Mouse (Mus musculus) left cerebral cortex, postnatal 14 days (tissue): ENCODE measurements at regions not wholly inside any gene's neighbourhood (a gene's known extent, or its start where the extent isn't known, plus 50 kb on each side); places are given as distances from the start of the nearest gene placed in this dataset.

ENCODE experiments used
- DNase-seq, 2 experiments: peaks; one replicate each; pipeline ENCODE4 v3.0.0; 2021 to 2022; ENCODE audit warnings: low spot score in 2 of 2, mixed read lengths in 1 of 2
- intact Hi-C: fragments of 180-260 bp; cut with DNase I; formaldehyde crosslinking; loops from one replicate; pipeline ENCODE4 v1.15.1; 2025

DNA sequence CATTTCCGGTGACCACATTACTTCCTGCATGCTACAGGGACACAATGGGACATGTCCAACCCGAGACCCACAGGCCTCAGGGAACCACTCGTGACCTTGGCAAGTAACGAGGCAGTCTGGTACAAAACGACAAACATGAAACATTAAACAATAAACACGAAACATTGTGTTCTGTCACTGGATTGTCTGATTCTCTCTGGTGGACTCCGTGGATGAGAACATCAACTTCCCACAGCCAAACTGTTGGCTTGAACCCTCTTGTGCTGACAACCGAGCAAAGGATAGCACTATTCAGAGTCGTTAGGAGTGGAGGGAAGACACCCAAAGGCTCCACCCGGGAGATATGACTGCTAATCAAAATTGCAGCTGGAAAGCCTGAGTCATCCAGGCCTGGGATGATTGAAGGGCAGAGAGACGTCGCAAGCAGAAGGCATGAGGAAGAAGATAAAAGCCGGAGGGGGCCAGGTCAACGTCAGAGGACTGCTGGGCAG, 176.6 kb downstream of the Cand1 start:
- intact Hi-C loops = loop anchor here (10.0 kb wide), 1 partner anchor 88 kb away; no protein-coding TSS in a partner anchor
- DNase-seq = no peak

DNA sequence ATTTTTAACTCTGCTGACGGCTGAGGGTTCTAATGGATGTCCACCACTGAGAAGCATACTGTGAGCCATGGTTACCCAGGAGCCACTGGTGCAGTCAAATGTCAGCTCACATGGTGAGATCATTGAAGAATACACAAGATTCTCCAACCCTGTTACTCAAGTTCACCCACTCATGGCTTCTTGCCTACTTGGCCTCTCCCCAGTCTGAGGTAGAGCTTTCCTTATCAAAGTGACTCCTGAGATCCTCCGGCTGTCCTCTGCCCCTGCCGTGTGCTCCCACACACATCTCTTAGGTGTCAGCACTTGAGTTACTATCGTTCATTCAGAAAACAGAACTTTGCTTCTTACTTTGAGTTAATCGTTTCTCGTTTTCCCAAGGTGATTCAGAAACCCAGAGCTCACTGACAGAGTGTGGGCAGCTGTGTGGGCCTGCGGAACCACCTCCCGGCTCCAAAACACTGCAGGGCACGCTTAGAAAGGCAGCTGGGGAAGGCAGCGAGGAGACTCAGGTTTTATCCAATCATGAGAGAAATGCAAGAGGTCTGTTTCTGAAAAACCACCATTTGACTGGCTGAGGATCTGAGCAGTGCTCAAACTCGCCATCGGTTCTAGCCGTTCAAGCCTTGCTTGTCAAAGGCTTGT, 177.8 kb downstream of the Cand1 start:
- intact Hi-C loops = loop anchor here (10.0 kb wide), 1 partner anchor 87 kb away; no protein-coding TSS in a partner anchor
- DNase-seq = no peak

DNA sequence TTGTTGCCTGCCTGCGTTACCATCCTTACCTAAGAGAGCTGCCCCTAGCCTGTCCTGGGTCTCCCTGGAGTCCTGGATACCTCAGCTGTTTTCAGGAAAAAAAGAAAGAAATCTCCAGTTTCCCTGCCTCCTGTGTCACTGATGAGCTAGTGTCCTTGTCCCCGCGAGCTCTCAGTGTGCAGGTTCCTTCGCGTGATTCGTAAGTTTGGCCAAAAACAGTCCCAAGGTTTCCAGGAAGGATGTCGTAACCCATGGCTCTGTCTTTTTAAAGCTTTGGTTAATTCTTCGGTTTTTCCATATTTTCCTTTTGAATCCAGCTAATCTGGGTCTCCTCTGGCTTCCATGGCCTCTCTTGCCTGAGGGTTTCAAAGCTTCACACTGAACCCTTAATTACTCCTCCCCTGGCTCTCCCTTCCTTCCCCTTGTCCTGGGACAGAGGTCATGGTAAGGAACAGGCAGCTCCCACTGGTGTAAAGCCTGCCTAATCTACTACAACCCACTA, 178.5 kb downstream of the Cand1 start:
- DNase-seq = no peak
- intact Hi-C loops = loop anchor here (10.0 kb wide), 1 partner anchor 87 kb away; no protein-coding TSS in a partner anchor

DNA sequence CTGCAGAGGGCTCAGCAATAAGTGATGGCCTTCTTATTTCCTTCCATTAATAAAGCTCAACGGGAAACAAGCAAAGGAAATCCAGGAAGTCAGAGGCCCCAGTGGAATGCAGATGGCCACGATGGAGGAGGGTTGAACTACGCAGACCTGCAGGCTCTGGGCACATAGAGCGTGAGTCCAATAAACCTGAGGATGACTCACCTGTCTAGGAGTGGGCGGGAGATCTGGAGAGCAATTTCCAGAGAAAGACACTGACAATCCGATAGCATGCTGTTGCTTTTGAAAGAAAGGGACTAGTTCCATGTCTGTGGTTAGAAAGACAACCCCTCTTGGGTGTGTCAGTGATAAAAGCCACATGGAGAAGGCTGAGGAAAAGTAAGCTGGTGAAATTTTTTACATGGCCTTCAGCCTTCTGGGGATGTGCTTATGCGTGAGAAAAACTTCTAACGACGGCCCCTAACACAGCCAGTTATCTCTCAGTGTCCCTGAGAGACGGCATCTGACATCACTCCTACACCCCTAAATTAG, 181.3 kb downstream of the Cand1 start:
- DNase-seq = no peak
- intact Hi-C loops = no loop called here

DNA sequence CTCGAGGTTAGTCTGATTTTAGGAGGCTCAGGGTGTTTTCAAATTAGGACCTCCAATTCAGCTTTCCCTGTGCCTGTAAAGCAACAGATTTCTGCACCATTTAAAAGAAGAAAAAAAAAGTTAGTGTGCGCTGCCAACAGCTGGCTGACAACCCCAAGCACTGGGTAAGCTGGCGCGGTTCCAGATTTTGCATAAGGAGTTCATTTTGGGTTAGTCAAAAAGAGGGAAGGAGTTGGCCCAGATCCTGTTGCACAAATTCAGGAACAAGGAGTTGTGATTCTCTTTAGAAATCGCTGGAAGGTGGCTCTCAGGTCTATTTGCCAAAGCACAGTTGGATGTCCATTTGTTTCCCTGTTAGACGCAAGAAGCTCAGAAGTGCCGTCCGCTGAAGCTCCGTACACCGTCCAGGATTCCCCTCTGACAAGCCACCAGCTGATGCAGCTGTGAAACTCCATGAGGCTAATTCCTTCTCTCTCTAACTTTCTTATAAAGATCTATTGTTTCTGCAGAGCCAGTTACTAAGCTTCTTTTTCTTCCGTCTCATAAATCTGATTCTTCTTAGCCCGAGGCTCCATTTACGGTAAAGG, 184.6 kb downstream of the Cand1 start:
- peak; percentile 83 to 85 for DNase-seq
- intact Hi-C loops = no loop called here

DNA sequence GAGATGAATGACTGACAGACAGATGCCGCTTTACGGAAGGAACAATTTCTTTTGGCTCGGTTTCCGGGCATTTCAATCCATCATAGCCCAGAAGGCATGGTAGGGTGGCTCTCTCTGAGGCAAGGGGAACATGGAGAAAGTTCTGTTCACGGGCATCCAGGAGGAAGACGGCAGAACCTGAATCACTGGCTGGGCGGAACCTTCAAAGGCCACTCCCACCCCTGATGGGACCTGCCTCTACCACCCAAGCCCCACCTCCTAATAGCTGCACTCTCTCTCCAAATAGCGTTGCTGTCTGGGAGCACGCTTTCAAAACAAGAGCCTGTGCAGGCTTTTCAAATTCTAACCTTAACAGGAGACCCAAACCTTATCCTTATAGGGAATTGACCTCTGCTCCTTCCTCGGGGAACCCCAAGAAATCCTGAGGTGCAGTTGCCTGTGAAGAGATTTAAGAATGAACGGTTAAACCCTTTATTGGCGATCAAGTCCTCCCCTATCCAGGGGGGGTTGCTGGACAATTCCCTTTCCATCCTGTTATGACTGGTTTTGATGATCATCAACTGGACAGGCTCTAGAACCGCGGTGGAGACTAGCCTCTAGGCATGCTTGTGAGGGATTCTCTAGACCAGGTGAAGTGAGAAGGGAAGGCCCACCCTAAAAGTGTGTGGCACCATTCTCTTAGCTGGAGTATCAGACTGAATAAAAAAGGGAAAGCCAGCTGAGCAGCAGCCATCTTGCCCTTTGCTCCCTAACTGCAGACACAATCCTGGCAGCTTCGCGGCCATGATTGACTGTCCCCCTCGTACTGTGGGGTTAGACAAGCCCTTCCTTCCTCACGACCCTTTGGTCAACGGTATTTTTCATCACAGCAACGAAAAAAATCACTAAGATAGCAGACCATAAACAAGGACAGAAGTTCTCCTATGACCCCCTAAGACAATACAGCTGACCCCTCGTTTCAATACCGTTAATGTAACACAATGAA, 184.5 kb upstream of the Dyrk2 start:
- intact Hi-C loops = no loop called here
- no peak for DNase-seq

DNA sequence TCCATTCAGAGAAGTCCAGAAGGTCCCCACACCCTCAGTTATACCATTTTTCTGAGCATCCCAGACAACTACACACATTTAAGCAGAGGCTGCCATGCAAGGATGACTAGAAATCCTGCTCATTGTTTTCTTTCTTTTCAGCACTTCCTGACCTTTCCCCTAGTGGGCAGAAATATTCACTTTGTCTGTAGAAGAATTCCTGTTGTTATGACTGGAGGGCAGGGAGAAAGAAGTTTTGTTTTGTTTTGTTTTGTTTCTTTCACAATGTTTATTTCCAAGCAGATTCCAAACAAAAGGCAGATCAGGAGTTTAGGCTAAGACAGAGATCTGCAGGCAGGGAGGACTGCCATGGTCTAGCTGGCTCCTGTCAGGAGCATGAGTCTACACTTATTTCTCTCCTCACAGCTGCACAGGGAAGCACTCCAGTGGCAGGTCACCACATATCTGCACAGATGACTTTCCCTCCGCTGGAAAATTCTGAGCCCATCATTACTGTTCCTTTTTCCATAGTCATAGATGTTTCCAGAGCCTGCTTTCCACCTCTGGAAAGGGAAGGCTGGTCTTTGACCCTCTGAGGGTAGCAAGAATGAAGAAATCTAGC, 182.5 kb upstream of the Dyrk2 start:
- no peak for DNase-seq
- intact Hi-C loops = no loop called here

DNA sequence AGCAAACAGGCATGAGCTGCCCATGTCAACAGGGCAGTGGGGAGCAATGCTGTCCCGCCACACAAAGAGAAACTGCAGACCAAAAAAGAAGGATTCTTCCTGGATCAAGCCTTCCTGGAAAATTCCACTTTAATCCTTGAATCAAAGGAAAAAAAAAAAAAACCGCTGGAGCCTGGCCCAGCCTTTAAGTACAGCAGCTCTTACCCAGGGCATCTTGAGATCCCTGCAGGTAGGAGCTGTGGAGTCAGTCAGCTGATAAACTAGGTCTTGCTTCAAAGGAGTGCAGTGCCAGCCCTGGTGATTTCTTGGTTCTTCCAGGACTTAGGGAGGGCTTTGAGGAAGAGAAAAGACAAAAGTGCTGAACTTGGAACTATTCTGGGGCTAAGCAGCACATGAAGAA, 181.6 kb upstream of the Dyrk2 start:
- intact Hi-C loops = no loop called here
- DNase-seq = no peak

DNA sequence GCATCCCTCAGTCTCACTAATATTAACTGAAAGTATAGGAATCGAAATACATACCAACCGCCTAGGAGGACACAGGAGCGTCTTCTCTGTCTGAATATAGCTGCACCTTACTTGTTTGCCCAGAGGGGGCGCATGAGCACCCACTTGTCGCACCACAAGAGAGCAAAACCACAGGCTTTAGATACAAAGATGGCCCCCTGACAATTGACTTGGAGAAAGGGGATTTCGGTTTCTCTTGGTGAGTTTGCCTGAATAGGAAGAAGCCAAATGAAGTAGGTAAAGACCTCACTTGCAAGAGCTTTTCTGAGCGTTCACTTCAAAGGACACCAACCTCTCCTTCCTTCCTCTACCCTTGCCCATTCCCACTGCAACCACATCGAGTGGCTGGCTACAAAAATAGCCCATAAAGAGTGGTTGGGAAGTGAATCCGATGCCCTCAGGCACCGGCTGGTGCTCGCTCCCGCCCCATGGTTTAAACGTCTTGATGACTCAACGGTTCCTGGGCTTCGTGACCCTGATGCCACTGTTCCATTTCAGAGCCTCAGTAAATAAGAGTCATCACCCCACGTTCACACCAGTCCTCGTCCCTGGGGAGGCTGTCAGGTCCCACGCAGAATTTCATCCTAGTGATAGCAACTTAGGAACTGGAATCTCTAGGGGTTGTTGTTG, 180.1 kb upstream of the Dyrk2 start:
- no peak for DNase-seq
- intact Hi-C loops = no loop called here

DNA sequence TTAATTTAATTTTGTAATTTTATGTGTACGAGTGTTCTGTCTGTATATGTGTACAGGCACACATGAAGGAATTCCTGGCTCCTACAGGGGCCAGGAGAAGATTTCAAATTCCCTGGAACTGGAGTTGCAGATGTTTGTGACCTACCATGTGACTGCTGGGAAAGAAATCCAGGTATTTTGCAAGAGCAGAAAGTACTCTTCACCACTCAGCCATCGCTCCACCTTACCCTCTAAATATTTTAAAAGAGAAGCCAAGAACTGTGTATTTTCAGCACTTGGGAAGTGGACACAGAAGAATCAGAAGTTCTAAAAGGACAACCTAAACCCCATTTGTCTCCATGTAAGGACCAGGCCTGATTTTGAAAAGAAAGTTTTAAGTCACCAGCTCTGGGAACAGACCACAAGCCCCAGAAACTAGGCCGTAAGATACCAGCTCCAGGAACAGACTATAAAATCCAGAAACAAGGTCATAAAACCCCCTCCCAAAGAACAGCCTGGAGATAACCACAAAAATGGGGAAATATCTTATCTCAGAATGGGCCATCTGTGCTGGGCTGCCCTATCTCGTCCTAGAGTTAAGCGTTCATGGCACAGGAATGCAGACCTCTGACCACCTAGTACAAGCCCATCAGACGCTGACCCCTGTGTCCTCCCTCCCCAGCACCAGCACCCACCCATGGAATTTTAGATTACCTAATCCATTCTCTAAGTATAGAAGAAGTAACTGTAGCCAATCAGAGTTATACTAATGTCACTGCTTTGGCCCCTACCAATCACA, 178.8 kb upstream of the Dyrk2 start:
- intact Hi-C loops = no loop called here

DNA sequence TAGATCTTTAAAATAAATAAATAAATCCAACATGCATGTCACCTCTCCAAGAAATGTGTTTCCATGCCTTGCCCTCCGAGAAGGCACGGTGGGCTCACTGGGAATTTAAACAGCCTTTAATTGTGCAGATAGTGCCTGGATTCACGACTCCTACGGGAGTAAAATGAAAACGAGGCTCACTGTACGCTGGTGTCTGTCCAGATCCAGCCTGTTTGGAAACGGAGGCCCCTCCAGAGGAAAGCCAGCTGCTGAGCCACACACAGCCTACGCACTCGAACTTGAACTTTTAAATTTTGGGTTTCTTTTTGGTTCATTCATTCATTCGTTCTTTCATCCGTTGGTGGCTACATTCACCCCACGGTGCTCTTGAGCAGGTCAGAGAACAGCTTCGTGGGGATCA, 175.1 kb upstream of the Dyrk2 start:
- no peak for DNase-seq

More for the DNA sequence above, 178.8 kb upstream of the Dyrk2 start:
- no peak for DNase-seq

DNA sequence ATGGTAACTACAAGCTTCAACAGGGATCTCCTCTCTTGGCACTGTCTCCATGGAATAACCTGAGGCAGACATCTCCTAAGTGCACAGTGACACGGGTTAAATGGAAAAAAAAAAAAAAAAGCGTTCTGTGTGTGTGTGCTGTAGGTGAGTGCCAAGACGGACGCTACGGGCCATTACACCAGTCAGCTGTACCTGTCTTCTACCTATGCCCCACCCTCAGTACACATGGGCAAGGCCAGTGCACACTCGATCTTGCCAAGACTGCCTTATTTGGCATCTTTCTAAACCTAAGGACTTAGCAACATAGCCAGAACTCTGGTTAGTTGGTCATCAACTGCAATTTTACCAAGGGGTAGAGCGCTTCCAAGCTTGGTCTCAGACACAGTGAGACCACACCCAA, 173.1 kb upstream of the Dyrk2 start:
- DNase-seq = no peak
- intact Hi-C loops = no loop called here

More for the DNA sequence above, 175.1 kb upstream of the Dyrk2 start:
- intact Hi-C loops = no loop called here

DNA sequence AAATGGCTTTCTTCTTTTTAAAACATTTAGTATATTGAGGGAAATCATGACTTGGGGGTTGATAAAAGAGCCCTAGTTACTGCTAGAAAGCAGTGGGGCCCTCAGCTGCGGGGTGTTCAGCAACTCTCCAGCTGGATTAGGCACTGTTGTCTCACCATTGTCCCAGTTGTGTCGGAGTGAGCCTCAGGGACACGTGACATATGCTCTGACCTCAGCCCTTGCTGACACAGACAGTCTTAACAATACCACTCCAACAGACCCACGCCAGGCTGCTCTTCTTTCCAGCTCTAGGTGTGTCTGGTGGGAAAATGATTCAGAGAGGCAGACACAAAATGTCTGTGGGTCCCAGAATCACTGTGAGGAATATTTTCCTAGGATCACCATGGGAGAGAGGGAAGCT, 170.2 kb upstream of the Dyrk2 start:
- intact Hi-C loops = no loop called here
- no peak for DNase-seq

DNA sequence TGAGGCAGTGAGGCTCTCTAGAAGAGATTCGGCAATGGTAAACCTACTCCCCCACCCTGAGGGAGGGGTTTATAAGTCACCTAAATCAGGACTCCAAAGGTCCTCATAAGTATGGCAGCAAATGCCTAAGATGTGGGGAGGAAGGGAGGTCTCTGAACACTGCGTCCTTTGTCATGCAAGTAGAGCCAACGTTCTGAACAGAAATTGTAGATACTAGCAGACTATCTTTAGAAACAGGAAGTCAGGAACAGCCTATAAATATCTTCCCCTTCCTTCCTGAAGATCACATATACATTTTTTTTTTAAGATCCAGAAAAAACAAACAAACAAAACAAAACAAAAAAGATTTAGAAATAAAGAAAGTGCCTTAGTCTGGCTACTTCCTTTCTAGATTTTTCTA, 169.7 kb upstream of the Dyrk2 start:
- intact Hi-C loops = no loop called here
- DNase-seq = no peak

DNA sequence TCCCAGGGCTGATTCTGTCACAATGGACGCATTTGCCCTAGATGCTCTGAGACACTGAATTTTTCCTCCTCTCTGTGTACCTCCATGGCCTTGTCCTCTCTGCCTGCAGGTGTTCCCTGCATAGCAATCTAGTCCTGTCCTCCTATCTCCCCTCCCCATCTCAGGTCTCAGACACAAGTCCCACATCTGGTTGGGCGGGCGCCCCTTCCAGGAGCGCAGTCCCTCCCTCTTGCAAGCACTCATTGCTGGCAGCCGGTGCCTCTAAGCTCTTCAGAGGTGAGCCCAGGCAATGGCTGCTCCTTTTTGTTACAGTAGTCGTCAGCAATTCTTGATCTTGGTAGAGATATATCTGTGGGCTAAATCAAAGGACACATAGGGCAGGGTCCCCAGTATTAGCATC, 169.0 kb upstream of the Dyrk2 start:
- intact Hi-C loops = no loop called here
- DNase-seq = no peak

DNA sequence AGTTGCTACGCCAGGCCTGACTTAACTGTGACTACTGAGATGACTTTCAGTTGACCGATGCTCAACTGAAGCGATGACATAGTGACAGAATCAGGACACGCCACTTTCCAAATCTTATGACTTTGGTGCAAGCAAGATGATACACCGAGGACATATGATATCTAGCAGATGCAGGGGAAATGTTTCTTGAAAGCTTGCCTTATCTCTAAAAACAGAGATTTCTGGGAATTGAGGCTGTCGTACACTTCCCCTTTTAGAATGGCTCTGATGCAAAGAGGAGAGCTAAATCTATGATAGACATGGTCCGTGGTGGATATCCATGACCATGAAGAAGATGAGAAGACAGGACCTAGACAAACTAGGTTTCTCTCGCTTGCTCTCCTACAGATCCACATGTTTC, 167.8 kb upstream of the Dyrk2 start:
- DNase-seq = no peak
- intact Hi-C loops = no loop called here

DNA sequence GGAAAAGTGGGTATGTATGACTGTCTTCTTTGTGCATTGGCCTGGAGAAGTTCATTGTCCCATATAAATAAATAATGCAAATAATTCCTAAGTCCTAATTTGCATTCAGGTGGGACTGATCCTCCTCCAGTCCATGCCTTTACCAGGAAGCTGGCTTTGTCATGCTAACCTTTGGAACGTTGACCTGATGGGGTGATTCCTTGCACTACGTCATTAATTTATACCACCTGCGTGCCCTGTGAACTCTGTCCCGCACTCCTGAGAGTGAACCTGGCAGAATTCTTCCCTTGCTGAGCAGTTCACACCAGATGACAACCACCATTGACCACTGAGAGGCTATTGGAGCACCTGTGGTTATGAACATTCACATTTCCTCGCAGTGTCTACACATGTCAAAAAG, 165.9 kb upstream of the Dyrk2 start:
- intact Hi-C loops = no loop called here
- DNase-seq = no peak

DNA sequence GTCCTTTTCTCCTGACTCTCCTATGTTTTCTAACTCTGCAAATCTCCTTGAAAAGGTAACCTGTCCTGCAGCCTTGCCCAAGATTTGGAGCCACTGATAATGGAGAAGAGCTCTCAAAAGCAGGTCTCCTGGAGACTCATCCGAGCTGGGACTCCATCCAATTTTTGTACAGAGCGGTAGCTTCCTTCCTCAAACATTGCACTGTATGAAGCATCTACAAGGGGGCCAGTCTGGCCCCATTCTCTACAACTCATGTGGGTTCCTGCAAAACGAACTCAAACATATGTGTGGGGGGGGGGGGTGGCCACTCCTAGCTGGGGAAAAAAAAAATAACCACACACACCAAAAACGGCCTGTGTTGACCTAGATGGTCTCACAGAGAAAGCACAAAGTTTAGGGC, 164.4 kb upstream of the Dyrk2 start:
- intact Hi-C loops = no loop called here
- no peak for DNase-seq
